Mouse (Mus musculus): ENCODE results near the gene Armcx6. TPM values are rescaled to one million over a fixed set of nuclear protein-coding genes. Genes with fewer than 3 reads are reported as not detected.

Armcx6 gene
- polyA plus RNA-seq, 2 experiments, result 3.9 to 5.0 TPM

GRCm38 (mm10) chrX:134717752-134718308 lies 33.4 kb downstream of the Armcx6 start, which contains the start of gene Armcx1:
TSS of gene Armcx1 (plus strand) at chrX:134717963.
- H3K27me3 ChIP-seq (ENCODE audit: control insufficient read depth, insufficient read depth, low read length), result no peaks in the 10 kb centered on the region
- H3K9ac ChIP-seq (replicated peaks), result peak within 1 kb of the TSS; percentile 54
- no peaks in the 10 kb centered on the region for H3K9me3 ChIP-seq (ENCODE audit: control insufficient read depth, low read length)
- H3K27ac ChIP-seq, result no peak within 1 kb of the TSS
- H3K36me3 ChIP-seq (replicated peaks; ENCODE audit: control insufficient read depth, insufficient read depth, low read depth), result no peaks in the 10 kb centered on the region
- DNase-seq (ENCODE audit: low read depth in 3 of 3, low spot score in 3 of 3), result peak in 2 of 3 experiments; percentile 25 to 27
- peaks cover 0 to 2% of the 10 kb centered on the region in 2 experiments; a peak in 1 of 4 replicates for H3K4me1 ChIP-seq (replicated peaks; ENCODE audit: control insufficient read depth in 2 of 2, insufficient read depth in 2 of 2, low read length in 1 of 2)
- peak; percentile 86 for ATAC-seq (ENCODE audit: insufficient read depth)
- peak within 1 kb of the TSS; percentile 74 for H3K4me2 ChIP-seq (ENCODE audit: low read depth)
- TF ChIP-seq CTCF (IDR thresholded peaks at IDR 0.05; ENCODE audit: low read depth), result no peak
- TF ChIP-seq EP300 (IDR thresholded peaks at IDR 0.05; ENCODE audit: low read depth), result no peak
- 12% methylated on average over 16 of the region's 16 CpGs for WGBS (ENCODE audit: insufficient replicate concordance)
- peak within 1 kb of the TSS; percentile 53 to 90 for H3K4me3 ChIP-seq (ENCODE audit: insufficient read depth in 1 of 2, low read depth in 2 of 2, low read length in 2 of 2)

GRCm38 (mm10) chrX:134716863-134717262 lies 34.4 kb downstream of the Armcx6 start:
- no peak overlapping the region for H3K4me2 ChIP-seq (ENCODE audit: low read depth)
- no peak overlapping the region for H3K27ac ChIP-seq
- TF ChIP-seq EP300 (IDR thresholded peaks at IDR 0.05; ENCODE audit: low read depth), result no peak
- TF ChIP-seq CTCF (IDR thresholded peaks at IDR 0.05; ENCODE audit: low read depth), result no peak
- no peak for ATAC-seq (ENCODE audit: insufficient read depth)
- no peaks in the 10 kb centered on the region for H3K27me3 ChIP-seq (ENCODE audit: control insufficient read depth, insufficient read depth, low read length)
- H3K36me3 ChIP-seq (replicated peaks; ENCODE audit: control insufficient read depth, insufficient read depth, low read depth), result no peaks in the 10 kb centered on the region
- peaks cover 0 to 2% of the 10 kb centered on the region in 2 experiments; a peak in 1 of 4 replicates for H3K4me1 ChIP-seq (replicated peaks; ENCODE audit: control insufficient read depth in 2 of 2, insufficient read depth in 2 of 2, low read length in 1 of 2)
- no peak overlapping the region for H3K9ac ChIP-seq (replicated peaks)
- H3K4me3 ChIP-seq (ENCODE audit: insufficient read depth in 1 of 2, low read depth in 2 of 2, low read length in 2 of 2), result no peak overlapping the region
- H3K9me3 ChIP-seq (ENCODE audit: control insufficient read depth, low read length), result no peaks in the 10 kb centered on the region
- DNase-seq (ENCODE audit: low read depth in 3 of 3, low spot score in 3 of 3), result no peak
- WGBS (ENCODE audit: insufficient replicate concordance), result 43% methylated on average over 3 of the region's 3 CpGs

Small RNA genes lying within 50 kb of the gene (microRNA-seq; reads per million reads assigned to microRNA genes)
- not detected for gene Mir7093

Other genes with a start within 250 kb of the Armcx6 start
- gene Timm8a1, start 209.6 kb downstream of the Armcx6 start, polyA plus RNA-seq (2012; rRNA removed), result 10.1 and 18.7 TPM in 2 replicates
- gene Timm8a1, start 209.6 kb downstream of the Armcx6 start, polyA plus RNA-seq (2014; fragmentation: Nextera tagmentation; extraction: Ambion mirVana), result 92.5 and 92.8 TPM in 2 replicates
- gene Btk, start 167.8 kb downstream of the Armcx6 start, polyA plus RNA-seq (2012; rRNA removed), result 9.1 and 16.3 TPM in 2 replicates
- 10.9 and 13.4 TPM in 2 replicates for gene Btk, start 167.8 kb downstream of the Armcx6 start, polyA plus RNA-seq (2014; fragmentation: Nextera tagmentation; extraction: Ambion mirVana)
- 600 and 1,190 TPM in 2 replicates for gene Rpl36a, start 165.8 kb downstream of the Armcx6 start, polyA plus RNA-seq (2012; rRNA removed)
- gene Rpl36a, start 165.8 kb downstream of the Armcx6 start, polyA plus RNA-seq (2014; fragmentation: Nextera tagmentation; extraction: Ambion mirVana), result 428 and 436 TPM in 2 replicates
- gene Gla, start 150.3 kb downstream of the Armcx6 start, polyA plus RNA-seq (2012; rRNA removed), result 1.5 and 1.7 TPM in 2 replicates
- gene Gla, start 150.3 kb downstream of the Armcx6 start, polyA plus RNA-seq (2014; fragmentation: Nextera tagmentation; extraction: Ambion mirVana), result 3.9 TPM in 2 replicates
- 28.6 and 47.4 TPM in 2 replicates for gene Hnrnph2, start 150.2 kb downstream of the Armcx6 start, polyA plus RNA-seq (2012; rRNA removed)
- gene Hnrnph2, start 150.2 kb downstream of the Armcx6 start, polyA plus RNA-seq (2014; fragmentation: Nextera tagmentation; extraction: Ambion mirVana), result 53.7 and 60.1 TPM in 2 replicates
- 0.80 and 1.3 TPM in 2 replicates for gene Armcx4, start 64.9 kb downstream of the Armcx6 start, polyA plus RNA-seq (2012; rRNA removed)
- gene Armcx4, start 64.9 kb downstream of the Armcx6 start, polyA plus RNA-seq (2014; fragmentation: Nextera tagmentation; extraction: Ambion mirVana), result 0.23 and 0.36 TPM in 2 replicates
- gene Armcx1, start 33.5 kb downstream of the Armcx6 start, polyA plus RNA-seq (2012; rRNA removed), result 2.0 and 4.3 TPM in 2 replicates
- gene Armcx1, start 33.5 kb downstream of the Armcx6 start, polyA plus RNA-seq (2014; fragmentation: Nextera tagmentation; extraction: Ambion mirVana), result 4.4 and 4.7 TPM in 2 replicates
- gene Armcx3, start 5.2 kb upstream of the Armcx6 start, polyA plus RNA-seq (2012; rRNA removed), result 4.7 and 9.0 TPM in 2 replicates
- 14.4 and 16.1 TPM in 2 replicates for gene Armcx3, start 5.2 kb upstream of the Armcx6 start, polyA plus RNA-seq (2014; fragmentation: Nextera tagmentation; extraction: Ambion mirVana)
- gene Armcx2, start 57.8 kb upstream of the Armcx6 start, polyA plus RNA-seq (2012; rRNA removed), result 6.1 and 7.4 TPM in 2 replicates
- 7.2 and 9.9 TPM in 2 replicates for gene Armcx2, start 57.8 kb upstream of the Armcx6 start, polyA plus RNA-seq (2014; fragmentation: Nextera tagmentation; extraction: Ambion mirVana)
- gene Nxf2, start 213.3 kb upstream of the Armcx6 start, polyA plus RNA-seq (2012; rRNA removed), result 0.09 and 0.10 TPM in 2 replicates
- gene Nxf2, start 213.3 kb upstream of the Armcx6 start, polyA plus RNA-seq (2014; fragmentation: Nextera tagmentation; extraction: Ambion mirVana), result 0.14 and 0.33 TPM in 2 replicates

Data from liver, embryonic 14.5 days (tissue).